Mouse (Mus musculus) embryonic facial prominence, embryonic 15.5 days (tissue): Measurements from ENCODE around the gene Lingo3. TPM values are rescaled to one million over a fixed set of nuclear protein-coding genes. Genes with fewer than 3 reads are reported as not detected.

Experiments
- ATAC-seq: fragments of 200-750 bp; cut with Nextera tagmentation; 2 replicates; pipeline ENCODE4 v1.8.0; 2017; ENCODE audit warnings: low read depth, moderate TSS enrichment; ENCODE audit not compliant: insufficient number of reproducible peaks, low FRiP score, low TSS enrichment
- H3K27ac ChIP-seq: fragments of 300-500 bp; sonication (generic); replicated peaks from 2 replicates; pipeline ENCODE4 v1.5.1; 2015; ENCODE audit warnings: mild to moderate bottlenecking, inconsistent platforms
- H3K27me3 ChIP-seq: fragments of 300-500 bp; sonication (generic); 2 replicates; pipeline ENCODE4 v1.6.1; 2015; ENCODE audit warnings: inconsistent platforms
- H3K36me3 ChIP-seq: fragments of 300-500 bp; sonication (generic); 2 replicates; pipeline ENCODE4 v1.6.1; 2015; ENCODE audit warnings: mild to moderate bottlenecking, inconsistent platforms
- H3K4me1 ChIP-seq: fragments of 300-500 bp; sonication (generic); 2 replicates; pipeline ENCODE4 v1.6.1; 2015; ENCODE audit warnings: inconsistent platforms
- H3K4me2 ChIP-seq: fragments of 300-500 bp; sonication (generic); replicated peaks from 2 replicates; pipeline ENCODE4 v1.6.1; 2015; ENCODE audit warnings: mild to moderate bottlenecking, inconsistent platforms
- H3K4me3 ChIP-seq: fragments of 300-500 bp; sonication (generic); replicated peaks from 2 replicates; pipeline ENCODE4 v1.5.1; 2015; ENCODE audit warnings: mild to moderate bottlenecking, inconsistent platforms
- H3K9ac ChIP-seq: fragments of 300-500 bp; sonication (generic); 2 replicates; pipeline ENCODE4 v1.6.1; 2015; ENCODE audit warnings: inconsistent platforms
- H3K9me3 ChIP-seq: fragments of 300-500 bp; sonication (generic); replicated peaks from 2 replicates; pipeline ENCODE4 v1.6.1; 2016; ENCODE audit warnings: inconsistent platforms
- WGBS: fragments of 180-500 bp; shearing (Covaris S2); methylation state at CpG from one replicate; pipeline ENCODE4 v1.1.7; 2015; 5-methylcytosine and 5-hydroxymethylcytosine counted together
- polyA plus RNA-seq: library from polyadenylated mRNA; unstranded; fragments of >200 nt; fragmentation: Nextera tagmentation; extraction: Ambion mirVana; gene quantifications from 2 replicates; pipeline ENCODE4 v1.2.1, GENCODE M21; 2015

Lingo3 gene
- polyA plus RNA-seq = 2.2 and 2.5 TPM in 2 replicates

DNA sequence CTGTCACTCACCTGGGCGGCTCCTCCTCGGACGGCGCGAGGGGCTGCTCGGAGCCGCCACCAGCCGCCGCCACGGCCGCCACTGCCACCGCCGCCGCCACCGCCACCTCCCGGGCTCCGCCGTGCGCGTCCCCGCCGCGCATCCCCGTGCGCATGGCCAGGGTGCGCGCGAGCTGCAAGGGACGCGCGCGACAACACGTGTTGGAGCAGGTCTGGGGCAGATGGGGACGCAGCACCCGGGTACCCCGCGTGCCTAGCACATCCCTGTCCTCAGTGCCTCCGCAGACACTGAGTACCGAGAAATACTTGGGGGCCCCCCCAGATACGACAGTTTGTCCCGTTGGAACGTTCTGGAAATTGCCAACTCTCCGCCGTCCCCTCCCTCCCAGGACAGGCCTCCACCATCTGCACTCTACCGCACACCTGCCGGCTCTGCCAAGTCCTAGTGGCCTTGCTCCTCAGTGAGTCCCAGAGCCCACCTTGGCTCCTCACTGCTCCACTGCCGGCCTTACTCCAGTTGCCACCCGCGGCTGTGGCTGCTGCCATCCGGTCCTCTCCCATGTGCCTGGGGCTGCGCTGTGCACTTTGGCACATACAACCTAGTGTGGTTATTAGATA is at the start of gene Lingo3:
Lingo3 (minus strand) TSS at position 109 of the 617 bp plus-strand sequence.
- H3K9ac ChIP-seq = peak within 1 kb of the TSS; percentile 35
- H3K9me3 ChIP-seq = no peaks in the 10 kb centered on the region
- H3K4me3 ChIP-seq = peak within 1 kb of the TSS; percentile 50
- no peak for ATAC-seq
- peaks cover 39% of the 10 kb centered on the region for H3K27me3 ChIP-seq
- 3% methylated on average over 46 of the region's 51 CpGs for WGBS
- H3K4me2 ChIP-seq = peak within 1 kb of the TSS; percentile 91
- H3K36me3 ChIP-seq = no peaks in the 10 kb centered on the region
- no peak within 1 kb of the TSS for H3K27ac ChIP-seq
- peaks cover 11% of the 10 kb centered on the region for H3K4me1 ChIP-seq

DNA sequence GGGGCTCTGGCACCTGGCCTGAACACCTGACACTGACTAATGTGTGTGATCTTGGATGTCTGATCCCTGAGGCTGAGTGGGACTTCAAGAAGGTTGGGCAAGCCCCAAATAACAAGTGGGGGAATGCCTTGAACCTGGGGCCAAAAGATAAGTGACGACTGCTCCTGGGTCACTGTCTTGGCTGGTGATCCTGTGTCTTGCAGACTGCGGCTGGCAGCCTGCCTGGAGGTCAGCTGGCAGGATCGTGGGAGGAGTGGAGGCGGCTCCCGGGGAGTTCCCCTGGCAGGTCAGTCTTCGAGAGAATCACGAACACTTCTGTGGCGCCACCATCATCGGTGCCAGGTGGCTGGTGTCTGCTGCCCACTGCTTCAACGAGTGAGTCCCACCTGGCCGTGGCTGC is 43.3 kb upstream of the Lingo3 start:
- no peak overlapping the region for H3K27ac ChIP-seq
- 68% methylated on average over 11 of the region's 11 CpGs for WGBS
- no peak for ATAC-seq

GRCm38 (mm10) chr10:80881301-80881700 is 37.5 kb upstream of the Lingo3 start:
- Histone ChIP-seq H3K4me3 (no peak overlapping the region), H3K27me3 (no peaks in the 10 kb centered on the region), H3K36me3 (no peaks in the 10 kb centered on the region), H3K4me2 (no peak overlapping the region), H3K27ac (no peak overlapping the region), H3K9ac (no peak overlapping the region), H3K9me3 (no peaks in the 10 kb centered on the region), H3K4me1 (peaks cover 3% of the 10 kb centered on the region)
- ATAC-seq = no peak
- 24% methylated on average over 10 of the region's 10 CpGs for WGBS

More for the DNA sequence above, 43.3 kb upstream of the Lingo3 start:
- H3K4me1 ChIP-seq = no peaks in the 10 kb centered on the region
- H3K9ac ChIP-seq = no peak overlapping the region
- H3K9me3 ChIP-seq = no peaks in the 10 kb centered on the region
- no peak overlapping the region for H3K4me2 ChIP-seq
- H3K4me3 ChIP-seq = no peak overlapping the region
- H3K27me3 ChIP-seq = peaks cover 27% of the 10 kb centered on the region
- H3K36me3 ChIP-seq = no peaks in the 10 kb centered on the region

DNA sequence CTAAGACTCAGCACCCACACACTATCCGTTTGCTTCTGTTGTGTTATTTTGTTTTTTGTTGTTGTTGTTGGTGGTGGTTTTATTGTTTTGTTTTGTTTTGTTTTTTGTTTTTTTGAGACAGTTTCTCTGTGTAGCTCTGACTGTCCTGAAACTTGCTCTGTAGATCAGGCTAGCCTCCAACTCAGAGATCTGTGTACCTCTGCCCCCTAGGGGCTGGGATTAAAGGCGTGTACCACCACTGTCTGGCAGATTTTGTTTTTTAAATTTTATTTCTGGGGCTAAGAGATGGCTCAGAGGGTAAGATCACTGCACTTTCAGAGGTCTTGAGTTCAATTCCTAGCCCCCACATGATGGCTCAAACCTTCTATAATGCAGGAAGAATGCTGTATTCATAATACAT is 37.1 kb upstream of the Lingo3 start:
- no peak for ATAC-seq

DNA sequence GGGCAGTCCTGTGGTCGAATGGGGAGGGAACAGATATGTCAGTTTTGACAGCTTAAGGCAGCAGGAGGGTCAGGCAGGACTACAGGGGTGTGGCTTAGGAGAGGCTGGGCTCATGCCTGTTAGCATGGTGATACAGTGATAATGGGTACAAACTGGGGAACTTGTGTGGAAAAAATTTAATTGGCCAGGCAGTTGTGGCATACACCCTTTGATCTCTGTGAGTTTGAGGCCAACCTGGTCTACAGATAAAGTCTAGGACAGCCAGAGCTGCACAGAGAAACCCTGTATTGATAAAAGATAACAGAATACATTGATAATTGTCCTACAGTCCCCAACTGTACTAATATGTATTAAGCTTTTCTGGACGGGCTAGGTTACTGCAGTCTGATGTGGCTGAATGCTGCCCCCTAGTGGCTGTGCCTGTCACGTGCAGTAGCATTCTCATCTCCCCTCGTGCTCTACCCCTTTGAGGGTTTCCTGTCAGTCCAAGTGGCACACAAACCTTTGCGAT is 36.3 kb upstream of the Lingo3 start:
- no peak overlapping the region for H3K27ac ChIP-seq

More for the DNA sequence above, 37.1 kb upstream of the Lingo3 start:
- Histone ChIP-seq H3K36me3 (no peaks in the 10 kb centered on the region), H3K4me2 (no peak overlapping the region), H3K27ac (no peak overlapping the region), H3K27me3 (no peaks in the 10 kb centered on the region), H3K9ac (no peak overlapping the region), H3K9me3 (no peaks in the 10 kb centered on the region), H3K4me3 (no peak overlapping the region), H3K4me1 (peaks cover 6% of the 10 kb centered on the region)
- 66% methylated on average over 2 of the region's 2 CpGs for WGBS

GRCm38 (mm10) chr10:80876594-80876993 is 32.8 kb upstream of the Lingo3 start:
- Histone ChIP-seq H3K4me3 (no peak overlapping the region), H3K27ac (no peak overlapping the region), H3K27me3 (no peaks in the 10 kb centered on the region; the same call in 1 of the 2 replicates), H3K9me3 (no peaks in the 10 kb centered on the region), H3K9ac (no peak overlapping the region), H3K4me1 (peaks cover 6% of the 10 kb centered on the region), H3K4me2 (no peak overlapping the region), H3K36me3 (no peaks in the 10 kb centered on the region)
- no peak for ATAC-seq
- 15% methylated on average over 3 of the region's 3 CpGs for WGBS

More for the DNA sequence above, 36.3 kb upstream of the Lingo3 start:
- Histone ChIP-seq H3K9me3 (no peaks in the 10 kb centered on the region), H3K27me3 (no peaks in the 10 kb centered on the region), H3K4me1 (peaks cover 6% of the 10 kb centered on the region), H3K4me3 (no peak overlapping the region), H3K4me2 (no peak overlapping the region), H3K36me3 (no peaks in the 10 kb centered on the region), H3K9ac (no peak overlapping the region)
- WGBS = 19% methylated on average over 5 of the region's 5 CpGs
- ATAC-seq = no peak

DNA sequence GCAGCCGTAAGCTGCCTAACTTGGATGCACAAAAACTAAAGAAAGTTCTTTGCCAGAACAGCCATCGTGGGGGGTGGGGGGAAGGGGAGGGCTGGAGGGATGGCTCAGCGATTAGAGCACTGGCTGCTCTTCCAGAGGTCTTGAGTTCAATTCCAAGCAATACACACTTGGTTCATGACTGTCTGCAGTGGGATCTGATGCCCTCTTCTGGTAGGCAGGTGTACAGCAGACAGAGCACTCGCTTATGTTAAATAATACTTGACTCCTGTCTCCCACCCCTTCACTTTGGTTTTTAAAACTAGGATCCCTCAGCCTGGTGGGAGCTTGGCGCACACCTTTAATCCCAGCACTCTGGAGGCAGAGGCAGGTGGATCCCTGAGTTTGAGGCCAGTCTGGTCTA is 32.2 kb upstream of the Lingo3 start:
- no peak overlapping the region for H3K4me2 ChIP-seq
- peaks cover 6% of the 10 kb centered on the region for H3K4me1 ChIP-seq
- no peak for ATAC-seq
- no peaks in the 10 kb centered on the region for H3K36me3 ChIP-seq
- no peaks in the 10 kb centered on the region; the same call in 1 of the 2 replicates for H3K27me3 ChIP-seq
- WGBS = 26% methylated on average over 5 of the region's 5 CpGs
- H3K4me3 ChIP-seq = no peak overlapping the region
- H3K27ac ChIP-seq = no peak overlapping the region
- no peaks in the 10 kb centered on the region for H3K9me3 ChIP-seq
- H3K9ac ChIP-seq = no peak overlapping the region

DNA sequence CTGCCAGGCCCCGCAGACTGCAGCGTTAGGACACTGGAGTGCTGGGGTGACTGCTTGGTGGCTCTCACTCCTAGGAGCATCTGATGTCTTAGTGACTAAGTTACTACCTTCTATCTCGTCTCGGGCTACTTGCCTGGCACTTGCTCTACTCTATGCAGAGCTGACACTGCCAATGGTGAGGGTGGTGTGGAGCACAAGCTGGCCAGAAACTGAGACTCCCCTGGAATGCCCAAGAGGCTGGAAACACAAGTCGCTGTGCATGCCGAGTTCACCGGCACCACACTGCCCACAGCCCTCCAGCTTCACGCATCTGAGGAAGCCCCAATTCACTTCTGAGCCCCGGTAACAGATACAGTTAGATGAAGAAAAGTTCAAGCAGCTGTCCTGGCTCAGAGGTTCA is 30.2 kb upstream of the Lingo3 start:
- H3K27me3 ChIP-seq = no peaks in the 10 kb centered on the region; the same call in 1 of the 2 replicates
- H3K27ac ChIP-seq = no peak overlapping the region
- no peaks in the 10 kb centered on the region for H3K9me3 ChIP-seq
- H3K36me3 ChIP-seq = peaks cover under 1% of the 10 kb centered on the region; the same call in 1 of the 2 replicates
- no peak overlapping the region for H3K9ac ChIP-seq
- H3K4me1 ChIP-seq = peaks cover 6% of the 10 kb centered on the region
- WGBS = 75% methylated on average over 9 of the region's 9 CpGs
- H3K4me3 ChIP-seq = no peak overlapping the region
- no peak for ATAC-seq
- no peak overlapping the region for H3K4me2 ChIP-seq

DNA sequence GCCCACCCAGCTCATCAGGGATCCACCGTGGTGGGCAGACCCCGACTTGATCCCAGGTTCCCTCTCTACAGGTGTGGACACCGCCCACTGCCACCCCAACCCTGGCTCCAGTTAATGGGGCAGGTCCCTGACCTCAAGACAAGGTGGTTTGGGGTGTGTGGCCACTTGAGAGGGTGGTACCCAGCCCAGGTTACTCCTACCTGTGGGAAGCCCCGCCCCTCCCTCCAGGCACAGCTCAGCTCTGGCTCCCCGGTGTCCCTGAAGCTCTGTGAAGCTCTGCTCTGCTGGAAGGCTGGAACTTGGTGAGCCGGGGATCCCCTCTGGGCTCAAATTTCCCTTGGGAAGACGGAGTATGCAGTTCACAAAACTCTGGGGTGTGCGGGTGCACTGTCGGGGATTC is 27.7 kb upstream of the Lingo3 start, which contains the start of gene Tmprss9:
Tmprss9 (plus strand) TSS at position 268 of the 400 bp plus-strand sequence.
- no peaks in the 10 kb centered on the region; the same call in 1 of the 2 replicates for H3K27me3 ChIP-seq
- H3K4me1 ChIP-seq = peaks cover 5% of the 10 kb centered on the region
- peaks cover 25% of the 10 kb centered on the region for H3K36me3 ChIP-seq
- WGBS = 27% methylated on average over 9 of the region's 9 CpGs
- H3K4me3 ChIP-seq = no peak within 1 kb of the TSS
- no peak within 1 kb of the TSS for H3K9ac ChIP-seq
- ATAC-seq = no peak
- no peaks in the 10 kb centered on the region for H3K9me3 ChIP-seq
- no peak within 1 kb of the TSS for H3K4me2 ChIP-seq
- H3K27ac ChIP-seq = no peak within 1 kb of the TSS

DNA sequence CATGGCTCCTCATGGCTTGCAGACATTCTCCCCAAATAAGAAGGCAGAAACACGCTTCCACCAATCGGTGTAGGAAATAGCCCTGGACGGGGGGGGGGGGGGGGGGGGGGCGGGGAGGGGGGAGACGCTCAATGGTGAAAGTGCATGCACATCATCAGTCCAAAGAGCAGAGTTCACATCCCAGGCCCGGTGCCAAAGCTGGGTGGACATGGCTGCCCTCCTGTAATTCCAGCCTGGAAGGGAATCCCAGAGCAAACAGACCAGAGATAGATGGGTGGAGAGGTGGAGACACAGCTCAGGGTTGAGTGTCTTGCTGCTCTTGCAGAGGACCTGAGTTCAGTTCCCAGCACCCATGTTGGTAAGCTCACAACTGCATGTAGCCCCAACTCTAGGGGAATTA is 27.2 kb upstream of the Lingo3 start:
- H3K9ac ChIP-seq = no peak overlapping the region
- 88% methylated on average over 3 of the region's 6 CpGs for WGBS
- no peak for ATAC-seq

DNA sequence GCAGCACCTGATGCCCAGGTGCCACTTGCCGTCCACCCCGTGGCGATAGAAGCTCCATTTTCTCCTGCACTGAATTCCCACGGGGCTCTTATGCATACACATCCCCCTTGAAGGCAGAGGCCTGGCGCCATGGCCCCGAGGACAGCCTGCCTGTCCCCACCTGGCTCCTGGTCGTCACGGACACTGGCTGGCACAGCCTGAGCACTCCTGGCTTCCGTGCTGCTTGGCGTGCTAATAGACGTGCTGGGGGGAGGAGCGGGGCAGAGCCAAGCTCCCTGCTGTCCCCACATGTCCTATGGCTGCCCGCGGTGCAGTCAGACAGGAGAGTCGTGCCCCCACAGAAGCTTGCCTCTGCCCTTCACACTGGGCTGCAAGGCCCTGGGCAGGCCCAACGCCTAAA is 20.6 kb upstream of the Lingo3 start:
- 88% methylated on average over 16 of the region's 16 CpGs for WGBS
- Histone ChIP-seq H3K9ac (no peak overlapping the region), H3K27ac (no peak overlapping the region), H3K4me2 (no peak overlapping the region), H3K4me3 (no peak overlapping the region), H3K4me1 (no peaks in the 10 kb centered on the region), H3K27me3 (no peaks in the 10 kb centered on the region), H3K9me3 (no peaks in the 10 kb centered on the region), H3K36me3 (peaks cover 75% of the 10 kb centered on the region)
- no peak for ATAC-seq

More for the DNA sequence above, 27.2 kb upstream of the Lingo3 start:
- Histone ChIP-seq H3K4me1 (no peaks in the 10 kb centered on the region), H3K27ac (no peak overlapping the region), H3K36me3 (peaks cover 31% of the 10 kb centered on the region), H3K4me2 (no peak overlapping the region), H3K9me3 (no peaks in the 10 kb centered on the region), H3K4me3 (no peak overlapping the region), H3K27me3 (no peaks in the 10 kb centered on the region; the same call in 1 of the 2 replicates)

DNA sequence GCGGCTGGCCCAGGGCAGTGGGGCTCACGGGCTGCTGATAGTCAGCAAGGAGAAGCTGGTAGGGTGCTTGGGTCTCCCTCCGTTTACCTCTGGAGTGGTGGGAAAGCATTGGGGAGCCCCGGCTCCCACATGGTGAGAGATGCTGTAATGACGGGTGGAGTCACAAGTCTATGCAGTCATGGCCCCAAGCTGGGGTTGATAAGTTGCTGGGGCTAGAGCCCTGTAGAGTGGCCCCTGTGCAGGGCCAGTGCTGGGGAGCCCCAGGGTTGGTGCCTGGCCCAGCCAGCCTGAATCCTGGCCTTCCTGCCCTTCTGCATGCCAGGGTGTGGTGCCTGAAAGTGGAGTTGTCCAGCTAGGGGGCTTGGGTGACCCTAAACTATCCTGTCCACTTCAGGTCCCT is 18.5 kb upstream of the Lingo3 start:
- H3K4me3 ChIP-seq = no peak overlapping the region
- H3K9me3 ChIP-seq = no peaks in the 10 kb centered on the region
- H3K4me1 ChIP-seq = peaks cover 6% of the 10 kb centered on the region
- H3K4me2 ChIP-seq = no peak overlapping the region
- H3K9ac ChIP-seq = no peak overlapping the region; the same call in 1 of the 2 replicates
- no peak for ATAC-seq
- H3K27me3 ChIP-seq = no peaks in the 10 kb centered on the region
- H3K36me3 ChIP-seq = peaks cover 57% of the 10 kb centered on the region
- no peak overlapping the region for H3K27ac ChIP-seq
- WGBS = 93% methylated on average over 5 of the region's 5 CpGs
